Mouse (Mus musculus): Measurements from ENCODE around the gene Anxa6. TPM values are rescaled to one million over a fixed set of nuclear protein-coding genes. Genes with fewer than 3 reads are reported as not detected.

Gene Anxa6
- polyA plus RNA-seq, 1 experiment from 2014 or later, result 82.3 TPM

DNA sequence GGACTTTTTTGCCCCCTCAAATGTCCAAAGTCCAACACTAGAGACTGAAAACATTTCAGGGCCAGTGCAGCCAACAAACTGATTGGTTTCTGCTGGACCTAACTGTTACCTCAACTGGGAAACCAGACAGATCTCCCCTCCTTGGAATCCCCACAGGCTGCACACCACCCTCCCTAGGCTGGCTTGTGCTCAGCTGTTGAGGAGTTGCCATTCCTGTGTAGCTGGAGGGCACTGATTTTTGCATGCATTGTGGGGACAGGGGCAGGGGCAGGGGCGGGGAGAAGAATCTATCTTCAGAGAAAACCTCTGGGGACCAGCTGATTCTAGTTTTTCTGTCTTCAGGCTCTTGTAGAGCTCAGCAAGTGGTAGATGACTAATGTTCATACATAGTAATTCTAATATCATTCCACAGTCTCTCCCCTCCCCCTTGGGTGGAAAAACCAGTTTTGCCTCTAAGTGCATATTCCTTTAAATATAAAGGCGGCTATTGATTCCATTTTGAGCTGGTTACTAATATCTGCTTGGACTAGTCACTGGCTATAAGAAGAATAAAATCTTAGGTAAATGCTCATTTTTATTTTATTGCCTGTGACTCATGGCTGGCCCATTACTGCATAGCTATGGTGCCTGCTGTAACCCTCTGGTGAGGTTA, 5.9 kb downstream of the Anxa6 start:
- Histone ChIP-seq H3K36me3 (no peaks in the 10 kb centered on the region), H3K4me3 (no peak overlapping the region), H3K4me1 (peaks cover 35% of the 10 kb centered on the region), H3K27me3 (peaks cover 11% of the 10 kb centered on the region), H3K9me3 (no peaks in the 10 kb centered on the region), H3K9ac (replicated peaks) (no peak overlapping the region), H3K27ac (replicated peaks) (no peak overlapping the region), H3K4me2 (replicated peaks) (no peak overlapping the region)
- ATAC-seq (ENCODE audit: low FRiP score, low read depth), result no peak
- 76% methylated on average over 2 of the region's 2 CpGs for WGBS

DNA sequence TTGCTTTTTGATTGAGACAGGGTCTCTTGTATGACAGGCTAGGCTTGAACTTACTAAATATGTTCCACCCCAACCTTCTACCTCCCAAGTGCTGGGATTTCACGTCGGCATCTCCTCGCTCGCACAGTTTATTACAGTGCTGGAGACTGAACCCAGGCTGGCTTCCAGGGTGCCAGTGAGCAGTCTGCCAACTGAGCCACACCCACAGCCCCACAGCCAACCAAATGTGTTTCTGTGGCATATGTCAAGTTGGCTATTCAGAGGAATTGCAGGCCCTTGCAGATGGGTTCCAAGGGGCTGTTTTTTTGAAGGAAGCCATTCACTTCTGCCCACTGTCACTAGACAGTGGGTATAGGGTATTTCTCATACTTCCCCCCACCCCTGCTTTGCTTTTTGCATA, 7.3 kb downstream of the Anxa6 start:
- no peak overlapping the region for H3K4me3 ChIP-seq
- H3K27ac ChIP-seq (replicated peaks), result no peak overlapping the region
- H3K9ac ChIP-seq (replicated peaks), result no peak overlapping the region
- 92% methylated on average over 4 of the region's 4 CpGs for WGBS
- no peaks in the 10 kb centered on the region for H3K36me3 ChIP-seq
- no peak for ATAC-seq (ENCODE audit: low FRiP score, low read depth)
- H3K4me2 ChIP-seq (replicated peaks), result no peak overlapping the region
- peaks cover 33% of the 10 kb centered on the region for H3K4me1 ChIP-seq
- H3K27me3 ChIP-seq, result no peaks in the 10 kb centered on the region
- no peaks in the 10 kb centered on the region for H3K9me3 ChIP-seq

DNA sequence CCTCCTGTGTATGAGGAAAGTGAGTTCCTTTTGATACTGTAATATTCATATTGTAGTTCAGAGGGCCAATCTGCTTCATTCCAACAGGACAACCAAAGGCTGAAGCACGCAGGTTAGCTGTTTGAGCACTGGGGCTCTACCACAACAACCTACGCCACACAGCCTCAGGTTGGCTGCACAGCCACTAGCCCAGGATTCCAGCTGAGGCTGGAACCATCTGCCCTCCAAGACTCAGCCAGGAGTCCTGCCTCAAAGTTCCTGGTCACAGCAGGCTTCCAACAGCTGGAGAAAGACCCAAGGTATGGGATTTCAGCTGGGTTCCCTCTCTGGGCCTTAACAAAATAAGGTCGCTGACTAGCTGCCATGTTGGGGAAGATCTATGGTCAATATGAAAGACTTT, 9.7 kb downstream of the Anxa6 start:
- no peak for ATAC-seq (ENCODE audit: low FRiP score, low read depth)
- Histone ChIP-seq H3K9me3 (no peaks in the 10 kb centered on the region), H3K36me3 (no peaks in the 10 kb centered on the region), H3K4me1 (peaks cover 33% of the 10 kb centered on the region), H3K9ac (replicated peaks) (no peak overlapping the region), H3K4me2 (replicated peaks) (0 out of 2 replicates have a peak overlapping the region, but pooled peaks have one; percentile 14), H3K27ac (replicated peaks) (peak overlapping the region; percentile 79), H3K27me3 (no peaks in the 10 kb centered on the region), H3K4me3 (no peak overlapping the region)
- WGBS, result 90% methylated on average over 3 of the region's 3 CpGs

DNA sequence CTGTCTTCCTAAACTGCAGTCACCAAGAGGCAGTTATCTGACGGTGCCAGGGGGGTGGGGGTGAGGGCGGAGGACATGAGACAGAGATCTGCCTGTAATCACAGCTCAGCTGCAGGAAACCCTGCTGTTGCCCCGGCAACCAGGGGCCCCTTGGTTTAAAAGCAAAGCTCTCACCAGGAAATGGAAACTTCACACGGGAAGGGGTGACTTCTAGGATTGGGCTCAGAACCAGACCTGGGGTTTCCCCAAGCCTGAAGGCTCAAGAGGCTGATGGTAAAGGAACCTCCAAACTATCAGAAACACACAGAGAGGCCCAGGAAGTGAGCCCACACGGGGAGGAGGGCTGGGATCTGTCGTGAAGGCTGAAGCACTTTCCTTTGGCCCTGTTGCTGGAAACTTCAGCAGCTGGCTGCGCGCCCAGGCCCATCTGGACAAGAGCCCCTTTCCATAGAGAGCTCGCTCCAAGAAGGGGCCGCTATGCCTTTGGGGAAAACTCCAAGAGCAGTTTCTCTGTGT, 10.1 kb downstream of the Anxa6 start:
- no peak overlapping the region for H3K4me3 ChIP-seq

DNA sequence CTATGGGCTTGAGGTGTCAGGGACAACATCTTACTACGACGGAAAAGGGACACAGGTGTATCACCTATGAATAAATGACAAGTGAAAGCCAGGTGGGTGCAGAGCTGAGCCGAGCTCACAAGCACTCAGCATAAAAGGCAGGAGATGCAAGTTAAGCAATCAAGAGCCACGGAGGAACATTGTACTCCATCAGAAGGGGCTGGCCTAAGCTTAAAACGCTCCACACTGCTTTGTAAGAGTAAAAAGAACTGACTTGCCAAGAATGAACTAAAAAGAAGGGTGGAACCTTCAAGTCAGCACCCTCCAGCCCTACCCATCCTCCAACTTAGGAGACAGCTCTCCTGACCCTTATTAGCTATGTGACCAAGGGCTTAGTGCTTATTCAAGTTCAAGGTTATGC, 10.7 kb downstream of the Anxa6 start:
- Histone ChIP-seq H3K9me3 (no peaks in the 10 kb centered on the region), H3K4me3 (no peak overlapping the region), H3K9ac (replicated peaks) (no peak overlapping the region), H3K27me3 (no peaks in the 10 kb centered on the region), H3K27ac (replicated peaks) (peak overlapping the region; percentile 79), H3K4me1 (peaks cover 33% of the 10 kb centered on the region), H3K36me3 (no peaks in the 10 kb centered on the region), H3K4me2 (replicated peaks) (peak overlapping the region; percentile 27)
- peak; percentile 13; the same call in 1 of the 2 replicates for ATAC-seq (ENCODE audit: low FRiP score, low read depth)
- 70% methylated on average over 5 of the region's 5 CpGs for WGBS

More for the DNA sequence above, 10.1 kb downstream of the Anxa6 start:
- peak; percentile 79 for ATAC-seq (ENCODE audit: low FRiP score, low read depth)
- Histone ChIP-seq H3K27ac (replicated peaks) (peak overlapping the region; percentile 79), H3K9ac (replicated peaks) (no peak overlapping the region), H3K9me3 (no peaks in the 10 kb centered on the region), H3K27me3 (no peaks in the 10 kb centered on the region), H3K4me2 (replicated peaks) (peak overlapping the region; percentile 27), H3K4me1 (peaks cover 33% of the 10 kb centered on the region), H3K36me3 (no peaks in the 10 kb centered on the region)
- 21% methylated on average over 10 of the region's 10 CpGs for WGBS

DNA sequence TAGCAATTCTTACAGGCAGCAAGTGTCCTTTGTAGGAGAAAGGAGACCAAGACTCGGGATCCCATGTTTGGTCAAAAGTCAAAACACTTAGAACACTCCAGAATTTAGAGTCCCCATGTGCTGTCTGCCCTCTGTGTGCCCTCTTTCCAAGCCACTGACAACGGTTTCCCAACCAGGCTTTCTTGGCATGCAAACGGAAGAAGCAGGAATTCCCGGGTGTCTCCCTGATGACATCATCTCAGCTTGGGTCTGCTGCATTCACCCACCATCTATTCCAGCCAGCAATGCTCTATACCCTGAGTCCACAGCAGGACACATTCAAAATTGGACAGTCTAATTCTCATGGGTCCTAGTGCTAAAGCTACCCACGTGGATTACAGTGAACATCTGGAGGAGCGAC, 11.4 kb downstream of the Anxa6 start:
- H3K36me3 ChIP-seq, result no peaks in the 10 kb centered on the region
- H3K4me2 ChIP-seq (replicated peaks), result no peak overlapping the region
- H3K27me3 ChIP-seq, result no peaks in the 10 kb centered on the region
- no peak overlapping the region for H3K4me3 ChIP-seq
- peaks cover 33% of the 10 kb centered on the region for H3K4me1 ChIP-seq
- no peak overlapping the region for H3K9ac ChIP-seq (replicated peaks)
- H3K27ac ChIP-seq (replicated peaks), result no peak overlapping the region
- no peak for ATAC-seq (ENCODE audit: low FRiP score, low read depth)
- WGBS, result 66% methylated on average over 6 of the region's 6 CpGs
- H3K9me3 ChIP-seq, result no peaks in the 10 kb centered on the region

DNA sequence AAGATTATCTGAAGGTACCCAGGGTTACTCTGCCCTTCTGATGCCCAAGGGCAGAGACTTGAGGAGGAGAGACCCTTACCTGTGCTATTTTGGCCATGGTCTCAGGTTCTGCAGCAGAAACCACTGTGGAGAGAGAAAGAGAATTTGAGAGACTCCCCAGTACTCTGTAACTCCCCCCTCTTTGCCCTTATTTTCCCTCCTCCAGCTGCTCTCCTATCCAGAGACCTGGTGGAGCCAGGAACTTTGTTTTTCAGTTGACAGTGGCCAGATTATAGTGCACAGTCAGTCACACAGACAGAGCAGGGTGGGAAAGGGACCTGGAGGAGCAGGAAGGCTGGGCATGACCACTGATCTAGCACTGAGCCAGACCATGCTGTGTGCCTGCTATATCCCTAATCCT, 11.8 kb downstream of the Anxa6 start:
- no peaks in the 10 kb centered on the region for H3K27me3 ChIP-seq
- no peak overlapping the region for H3K27ac ChIP-seq (replicated peaks)
- H3K4me2 ChIP-seq (replicated peaks), result no peak overlapping the region
- no peak overlapping the region for H3K4me3 ChIP-seq
- H3K9me3 ChIP-seq, result no peaks in the 10 kb centered on the region
- no peak overlapping the region for H3K9ac ChIP-seq (replicated peaks)
- peaks cover 33% of the 10 kb centered on the region for H3K4me1 ChIP-seq
- no peak for ATAC-seq (ENCODE audit: low FRiP score, low read depth)
- H3K36me3 ChIP-seq, result no peaks in the 10 kb centered on the region

DNA sequence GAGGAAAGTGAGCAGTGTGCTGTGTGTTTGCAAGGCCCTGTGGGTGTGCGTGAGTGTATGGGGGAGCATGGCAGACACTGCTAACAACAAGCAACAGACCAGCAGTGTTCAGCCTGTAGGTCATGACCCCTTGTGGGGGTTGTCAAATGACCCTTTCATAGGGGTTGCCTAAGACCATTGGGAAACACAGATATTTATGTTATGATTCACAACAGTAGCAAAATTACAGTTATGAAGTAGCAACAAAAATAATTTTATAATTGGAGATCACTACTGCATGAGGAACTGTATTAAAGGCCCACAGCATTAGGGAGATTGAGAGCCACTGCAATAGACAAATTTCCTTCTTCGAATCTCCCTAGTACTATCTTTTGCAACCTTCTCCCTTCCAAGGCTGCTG, 13.5 kb downstream of the Anxa6 start:
- Histone ChIP-seq H3K9ac (replicated peaks) (no peak overlapping the region), H3K36me3 (no peaks in the 10 kb centered on the region), H3K27me3 (no peaks in the 10 kb centered on the region), H3K4me2 (replicated peaks) (no peak overlapping the region), H3K4me3 (no peak overlapping the region), H3K27ac (replicated peaks) (no peak overlapping the region), H3K4me1 (peaks cover 41% of the 10 kb centered on the region), H3K9me3 (no peaks in the 10 kb centered on the region)
- no peak for ATAC-seq (ENCODE audit: low FRiP score, low read depth)
- WGBS, result 89% methylated on average over 2 of the region's 2 CpGs

DNA sequence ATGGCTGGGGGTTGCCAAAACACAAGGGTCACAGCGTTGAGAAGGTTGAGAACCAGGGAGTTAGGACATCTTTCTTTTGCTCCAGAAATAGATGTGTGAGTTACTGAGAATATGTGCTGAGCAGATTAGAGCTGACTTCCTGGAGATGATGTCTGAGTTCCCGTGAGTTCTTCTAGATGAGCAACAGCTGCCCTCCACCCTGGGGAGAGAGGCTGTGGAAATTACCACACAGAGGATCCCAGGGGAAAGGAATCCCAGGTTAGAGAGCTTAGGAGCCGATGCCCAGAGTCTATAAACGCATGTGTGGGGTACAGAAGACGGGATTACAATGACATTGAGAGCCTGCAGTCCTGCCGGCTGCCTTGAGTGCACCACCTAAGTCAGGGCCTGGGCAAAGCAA, 15.2 kb downstream of the Anxa6 start:
- no peak for ATAC-seq (ENCODE audit: low FRiP score, low read depth)
- H3K9me3 ChIP-seq, result no peaks in the 10 kb centered on the region
- H3K27me3 ChIP-seq, result no peaks in the 10 kb centered on the region
- peaks cover 24% of the 10 kb centered on the region for H3K4me1 ChIP-seq
- no peak overlapping the region for H3K4me2 ChIP-seq (replicated peaks)
- H3K27ac ChIP-seq (replicated peaks), result no peak overlapping the region
- H3K9ac ChIP-seq (replicated peaks), result no peak overlapping the region
- 70% methylated on average over 6 of the region's 6 CpGs for WGBS
- H3K4me3 ChIP-seq, result no peak overlapping the region
- H3K36me3 ChIP-seq, result no peaks in the 10 kb centered on the region

DNA sequence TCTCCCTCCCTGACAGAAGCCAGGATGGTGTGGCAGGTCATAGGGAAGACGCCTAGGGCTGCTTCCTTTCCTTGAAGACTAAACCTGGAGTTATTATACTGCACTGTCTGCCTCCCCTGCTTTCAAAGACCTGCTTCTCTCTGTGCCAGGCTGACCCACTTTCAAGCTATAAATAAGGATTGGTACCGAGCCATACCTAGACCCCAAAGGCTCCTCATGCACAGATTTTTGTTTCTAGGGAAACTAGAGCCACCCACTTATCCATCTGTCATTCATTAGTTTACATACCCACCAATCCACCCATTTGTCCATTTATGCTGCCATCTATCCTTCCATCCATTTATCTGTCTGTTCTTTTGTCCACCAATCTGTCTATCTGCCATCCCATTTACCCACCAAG, 16.0 kb downstream of the Anxa6 start:
- no peak for ATAC-seq (ENCODE audit: low FRiP score, low read depth)
- Histone ChIP-seq H3K36me3 (no peaks in the 10 kb centered on the region), H3K27ac (replicated peaks) (no peak overlapping the region), H3K4me2 (replicated peaks) (no peak overlapping the region), H3K4me3 (no peak overlapping the region), H3K9ac (replicated peaks) (no peak overlapping the region), H3K4me1 (peaks cover 15% of the 10 kb centered on the region), H3K9me3 (no peaks in the 10 kb centered on the region), H3K27me3 (no peaks in the 10 kb centered on the region)
- WGBS, result 74% methylated on average over 2 of the region's 2 CpGs

DNA sequence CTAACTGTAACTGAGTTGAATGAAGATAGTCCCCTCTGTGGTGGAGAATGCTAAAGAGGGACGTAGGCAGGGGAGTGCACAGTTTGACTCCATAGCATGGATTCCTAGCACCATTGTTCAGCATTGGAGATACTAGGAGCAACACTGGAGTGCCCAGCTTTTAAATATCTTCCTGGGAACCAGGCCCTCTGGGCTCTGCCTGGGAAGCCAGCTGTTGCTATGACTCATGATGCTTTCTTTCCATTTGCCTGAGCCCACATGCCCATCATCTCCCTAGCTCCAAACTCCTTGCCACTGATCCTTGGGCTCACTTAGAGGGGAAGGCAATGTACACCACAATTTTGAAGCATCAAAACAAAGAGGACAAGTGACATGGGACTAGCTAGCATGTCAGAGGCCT, 16.5 kb downstream of the Anxa6 start:
- Histone ChIP-seq H3K4me1 (peaks cover 12% of the 10 kb centered on the region; the same call in 1 of the 2 replicates), H3K27ac (replicated peaks) (no peak overlapping the region), H3K9me3 (no peaks in the 10 kb centered on the region), H3K4me3 (no peak overlapping the region), H3K27me3 (no peaks in the 10 kb centered on the region), H3K9ac (replicated peaks) (no peak overlapping the region), H3K36me3 (no peaks in the 10 kb centered on the region), H3K4me2 (replicated peaks) (no peak overlapping the region)
- WGBS, result 61% methylated on average over 1 of the region's 1 CpGs
- no peak for ATAC-seq (ENCODE audit: low FRiP score, low read depth)

DNA sequence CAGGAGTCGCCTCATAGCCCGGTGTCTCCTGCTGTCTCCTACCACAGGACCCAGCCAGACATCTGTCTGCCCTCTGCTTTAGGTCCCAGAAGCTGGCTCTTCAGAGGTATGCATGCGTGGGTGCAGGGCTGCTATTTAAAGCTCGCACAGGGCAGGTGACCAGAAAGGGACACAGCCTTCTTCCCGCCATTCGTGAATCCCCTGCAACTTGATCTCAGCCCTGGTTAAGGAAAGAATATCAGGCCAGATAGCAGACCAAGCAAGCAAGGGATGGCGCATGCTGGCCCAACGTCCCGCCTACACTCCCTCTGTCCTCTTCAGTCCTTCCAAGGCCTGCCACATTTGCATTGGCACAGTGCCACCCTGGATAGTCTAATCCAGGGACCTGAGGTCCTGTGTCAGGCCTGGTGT, 17.4 kb downstream of the Anxa6 start:
- ATAC-seq (ENCODE audit: low FRiP score, low read depth), result no peak
- no peak overlapping the region for H3K4me2 ChIP-seq (replicated peaks)
- 82% methylated on average over 9 of the region's 9 CpGs for WGBS
- H3K9ac ChIP-seq (replicated peaks), result no peak overlapping the region
- peaks cover 8% of the 10 kb centered on the region; the same call in 1 of the 2 replicates for H3K4me1 ChIP-seq
- no peak overlapping the region for H3K4me3 ChIP-seq
- no peak overlapping the region for H3K27ac ChIP-seq (replicated peaks)
- H3K27me3 ChIP-seq, result no peaks in the 10 kb centered on the region
- H3K9me3 ChIP-seq, result no peaks in the 10 kb centered on the region
- H3K36me3 ChIP-seq, result no peaks in the 10 kb centered on the region

DNA sequence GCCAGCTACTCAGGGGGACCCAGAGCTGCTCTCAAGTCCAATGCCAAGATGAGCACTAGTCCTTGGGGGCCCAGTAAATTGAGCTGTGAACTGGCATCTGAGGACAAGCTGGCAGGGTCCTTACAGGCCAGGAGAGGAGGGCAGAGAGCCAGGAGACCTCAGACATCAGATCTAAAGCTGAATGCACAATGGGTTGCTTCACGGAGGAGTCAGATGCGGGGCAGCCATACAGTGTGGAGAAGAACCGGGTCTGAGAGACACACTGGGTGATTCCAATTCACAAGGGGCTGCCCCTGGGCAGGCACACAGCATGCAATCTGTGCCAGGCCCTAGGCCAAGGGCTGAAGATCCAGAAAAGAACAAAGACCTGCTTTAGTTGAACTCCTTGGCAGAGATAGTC, 18.0 kb downstream of the Anxa6 start:
- WGBS, result 84% methylated on average over 3 of the region's 3 CpGs
- no peak overlapping the region for H3K9ac ChIP-seq (replicated peaks)
- no peak overlapping the region for H3K4me2 ChIP-seq (replicated peaks)
- no peak overlapping the region for H3K4me3 ChIP-seq
- no peaks in the 10 kb centered on the region for H3K27me3 ChIP-seq
- no peaks in the 10 kb centered on the region for H3K9me3 ChIP-seq
- ATAC-seq (ENCODE audit: low FRiP score, low read depth), result no peak
- H3K27ac ChIP-seq (replicated peaks), result no peak overlapping the region
- no peaks in the 10 kb centered on the region for H3K36me3 ChIP-seq
- peaks cover 8% of the 10 kb centered on the region; the same call in 1 of the 2 replicates for H3K4me1 ChIP-seq

Measured in midbrain, embryonic 12.5 days (tissue).